Mouse (Mus musculus) limb, embryonic 15.5 days (tissue): ENCODE results near the gene A730015C16Rik. TPM values are rescaled to one million over a fixed set of nuclear protein-coding genes. Genes with fewer than 3 reads are reported as not detected.

Experiments
- ATAC-seq: fragments of 200-750 bp; cut with Nextera tagmentation; 2 replicates; pipeline ENCODE4 v1.8.0; 2017; ENCODE audit warnings: low read depth, moderate TSS enrichment; ENCODE audit not compliant: insufficient number of reproducible peaks, low FRiP score, low TSS enrichment
- H3K27ac ChIP-seq: fragments of 300-500 bp; sonication (generic); 2 replicates; pipeline ENCODE4 v1.5.1; 2015; ENCODE audit warnings: moderate library complexity, mild to moderate bottlenecking, inconsistent platforms
- H3K27me3 ChIP-seq: fragments of 300-500 bp; sonication (generic); 2 replicates; pipeline ENCODE4 v1.6.1; 2015; ENCODE audit warnings: inconsistent platforms
- H3K36me3 ChIP-seq: fragments of 300-500 bp; sonication (generic); 2 replicates; pipeline ENCODE4 v1.6.1; 2015; ENCODE audit warnings: inconsistent platforms
- H3K4me1 ChIP-seq: fragments of 300-500 bp; sonication (generic); 2 replicates; pipeline ENCODE4 v1.6.1; 2015; ENCODE audit warnings: inconsistent platforms
- H3K4me2 ChIP-seq: fragments of 300-500 bp; sonication (generic); 2 replicates; pipeline ENCODE4 v1.6.1; 2015; ENCODE audit warnings: mild to moderate bottlenecking, inconsistent platforms
- H3K4me3 ChIP-seq: fragments of 300-500 bp; sonication (generic); 2 replicates; pipeline ENCODE4 v1.5.1; 2015; ENCODE audit warnings: mild to moderate bottlenecking, inconsistent platforms
- H3K9ac ChIP-seq: fragments of 300-500 bp; sonication (generic); 2 replicates; pipeline ENCODE4 v1.6.1; 2015; ENCODE audit warnings: inconsistent platforms
- H3K9me3 ChIP-seq: fragments of 300-500 bp; sonication (generic); 2 replicates; pipeline ENCODE4 v1.6.1; 2016; ENCODE audit warnings: inconsistent platforms
- WGBS: fragments of 180-500 bp; shearing (Covaris S2); methylation state at CpG from one replicate; pipeline ENCODE4 v1.1.7; 2015; 5-methylcytosine and 5-hydroxymethylcytosine counted together
- polyA plus RNA-seq: library from polyadenylated mRNA; unstranded; fragments of >200 nt; fragmentation: Nextera tagmentation; extraction: Ambion mirVana; gene quantifications from 2 replicates; pipeline ENCODE4 v1.2.1, GENCODE M21; 2015

A730015C16Rik gene
- polyA plus RNA-seq, 1 experiment from 2014 or later = 1.2 TPM

GRCm38 (mm10) chr4:108825677-108826076 is 22.7 kb downstream of the A730015C16Rik start:
- Histone ChIP-seq H3K9me3 (no peaks in the 10 kb centered on the region), H3K27ac (no peak overlapping the region), H3K4me3 (no peak overlapping the region), H3K4me1 (no peaks in the 10 kb centered on the region), H3K4me2 (no peak overlapping the region), H3K36me3 (peaks cover 60% of the 10 kb centered on the region), H3K9ac (no peak overlapping the region), H3K27me3 (no peaks in the 10 kb centered on the region)
- WGBS = 92% methylated on average over 3 of the region's 3 CpGs
- ATAC-seq = no peak

- no peaks in the 10 kb centered on the region for H3K27me3 ChIP-seq
- no peak overlapping the region for H3K9ac ChIP-seq
- H3K27ac ChIP-seq = no peak overlapping the region
- peaks cover 13% of the 10 kb centered on the region for H3K36me3 ChIP-seq
- WGBS = 76% methylated on average over 6 of the region's 6 CpGs
- no peak for ATAC-seq
- H3K9me3 ChIP-seq = no peaks in the 10 kb centered on the region
- no peaks in the 10 kb centered on the region for H3K4me1 ChIP-seq
- no peak overlapping the region for H3K4me2 ChIP-seq
- no peak overlapping the region for H3K4me3 ChIP-seq
These were observed 36.9 kb downstream of the A730015C16Rik start for GRCm38 (mm10) chr4:108811550-108811949.

- Histone ChIP-seq H3K4me1 (no peaks in the 10 kb centered on the region), H3K36me3 (peaks cover 13% of the 10 kb centered on the region), H3K4me3 (no peak overlapping the region), H3K27ac (no peak overlapping the region), H3K4me2 (no peak overlapping the region), H3K9ac (no peak overlapping the region), H3K27me3 (no peaks in the 10 kb centered on the region), H3K9me3 (no peaks in the 10 kb centered on the region)
- ATAC-seq = no peak
- WGBS = 59% methylated on average over 4 of the region's 4 CpGs
These were observed 37.3 kb downstream of the A730015C16Rik start for GRCm38 (mm10) chr4:108811142-108811541.

GRCm38 (mm10) chr4:108803535-108803934 is 44.9 kb downstream of the A730015C16Rik start:
- Histone ChIP-seq H3K9ac (no peak overlapping the region), H3K9me3 (no peaks in the 10 kb centered on the region), H3K4me3 (no peak overlapping the region), H3K4me1 (no peaks in the 10 kb centered on the region), H3K27ac (no peak overlapping the region), H3K27me3 (no peaks in the 10 kb centered on the region), H3K4me2 (no peak overlapping the region), H3K36me3 (no peaks in the 10 kb centered on the region)
- ATAC-seq = no peak
- WGBS = 89% methylated on average over 2 of the region's 2 CpGs

GRCm38 (mm10) chr4:108798083-108798830 is 50.2 kb downstream of the A730015C16Rik start:
- no peak overlapping the region for H3K4me2 ChIP-seq
- no peak overlapping the region for H3K4me3 ChIP-seq
- no peaks in the 10 kb centered on the region for H3K36me3 ChIP-seq
- WGBS = 50% methylated on average over 2 of the region's 2 CpGs
- no peak overlapping the region for H3K27ac ChIP-seq
- H3K27me3 ChIP-seq = no peaks in the 10 kb centered on the region
- no peaks in the 10 kb centered on the region for H3K9me3 ChIP-seq
- H3K4me1 ChIP-seq = no peaks in the 10 kb centered on the region
- no peak for ATAC-seq
- H3K9ac ChIP-seq = no peak overlapping the region

Other genes starting within 250 kb of the A730015C16Rik start
- gene Cc2d1b, start 228.7 kb downstream of the A730015C16Rik start, polyA plus RNA-seq = 31.2 and 32.1 TPM in 2 replicates
- 1.4 and 2.1 TPM in 2 replicates for gene 3110021N24Rik, start 129.0 kb downstream of the A730015C16Rik start, polyA plus RNA-seq
- 5.0 and 6.3 TPM in 2 replicates for gene Zfyve9, start 67.8 kb downstream of the A730015C16Rik start, polyA plus RNA-seq
- 129 and 140 TPM in 2 replicates for gene Btf3l4, start 15.0 kb downstream of the A730015C16Rik start, polyA plus RNA-seq
- gene Txndc12, start 14.0 kb downstream of the A730015C16Rik start, polyA plus RNA-seq = 109 and 112 TPM in 2 replicates
- 48.5 and 51.8 TPM in 2 replicates for gene Kti12, start 834 bp downstream of the A730015C16Rik start, polyA plus RNA-seq
- 10.5 and 12.3 TPM in 2 replicates for gene Rab3b, start 30.4 kb upstream of the A730015C16Rik start, polyA plus RNA-seq
- gene Nrd1, start 152.0 kb upstream of the A730015C16Rik start, polyA plus RNA-seq = 66.5 and 73.4 TPM in 2 replicates